Mouse (Mus musculus) sigmoid colon, adult 10 weeks (tissue): ENCODE measurements around the gene Ip6k2. TPM values are rescaled to one million over a fixed set of nuclear protein-coding genes. Genes with fewer than 3 reads are reported as not detected.

Experiments
- polyA plus RNA-seq: library from polyadenylated mRNA; stranded (reverse); fragments of 350-450 nt; fragmentation: Illumina TruSeq; extraction: RNeasy Lipid Tissue Mini Kit (QIAGEN cat#74804); gene quantifications from one replicate; pipeline ENCODE4 v1.2.3, GENCODE M21; 2014; ENCODE audit warnings: low read depth, low replicate concordance

The Ip6k2 gene
- polyA plus RNA-seq = 135 TPM

GRCm38 (mm10) chr9:108783548-108784463 lies at the start of gene Ip6k2:
Gene Ip6k2, plus strand, starts transcription at chr9:108783796.

GRCm38 (mm10) chr9:108808163-108808665 lies 24.6 kb downstream of the Ip6k2 start, which contains the start of gene Nckipsd:
Gene Nckipsd, plus strand, starts transcription at chr9:108808368.

GRCm38 (mm10) chr9:108825820-108826699 lies 42.5 kb downstream of the Ip6k2 start, which contains the start of gene Celsr3:
Gene Celsr3, plus strand, starts transcription at chr9:108826320.

DNA sequence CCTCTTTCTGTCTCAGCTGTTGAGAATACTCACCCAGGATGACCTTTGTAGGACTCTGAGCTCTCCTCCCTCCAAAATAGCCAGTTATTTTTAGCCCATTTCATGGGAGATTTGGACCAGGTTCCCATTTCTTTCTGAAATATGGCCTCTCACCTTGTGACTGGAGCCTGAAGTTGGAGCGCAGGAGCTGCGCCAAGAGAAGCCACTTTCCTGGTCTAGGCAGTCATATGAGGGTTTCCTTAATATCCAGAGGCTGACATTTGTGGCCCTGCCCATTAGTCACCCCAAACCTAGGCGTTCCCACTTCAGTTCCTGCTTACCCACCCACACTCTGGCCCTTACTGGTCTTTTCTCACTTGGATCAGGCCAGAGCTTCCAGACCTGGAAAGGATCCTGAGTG lies 69.4 kb downstream of the Ip6k2 start, which contains the start of gene Slc26a6:
Gene Slc26a6 (plus strand): TSS at position 308 of the 400 bp plus-strand sequence.

Other genes with a start within 250 kb of the Ip6k2 start
- 31.5 TPM for gene Impdh2, start 223.5 kb upstream of the Ip6k2 start, polyA plus RNA-seq
- 2.2 TPM for gene Ndufaf3, start 216.4 kb upstream of the Ip6k2 start, polyA plus RNA-seq
- 3.3 TPM for gene Dalrd3, start 213.9 kb upstream of the Ip6k2 start, polyA plus RNA-seq
- 1.4 TPM for gene Wdr6, start 205.1 kb upstream of the Ip6k2 start, polyA plus RNA-seq
- not detected for gene P4htm, start 186.1 kb upstream of the Ip6k2 start, polyA plus RNA-seq
- 70.6 TPM for gene Arih2, start 134.4 kb upstream of the Ip6k2 start, polyA plus RNA-seq
- gene Slc25a20, start 121.7 kb upstream of the Ip6k2 start, polyA plus RNA-seq = 204 TPM
- gene Prkar2a, start 94.5 kb upstream of the Ip6k2 start, polyA plus RNA-seq = 248 TPM
- not detected for gene Nckipsd, start 24.6 kb downstream of the Ip6k2 start, polyA plus RNA-seq
- 0.06 TPM for gene Celsr3, start 42.5 kb downstream of the Ip6k2 start, polyA plus RNA-seq
- gene Slc26a6, start 69.5 kb downstream of the Ip6k2 start, polyA plus RNA-seq = 0.32 TPM
- not detected for gene Tmem89, start 130.8 kb downstream of the Ip6k2 start, polyA plus RNA-seq
- gene Uqcrc1, start 152.8 kb downstream of the Ip6k2 start, polyA plus RNA-seq = 46.7 TPM
- gene Col7a1, start 169.8 kb downstream of the Ip6k2 start, polyA plus RNA-seq = not detected
- not detected for gene Ucn2, start 202.2 kb downstream of the Ip6k2 start, polyA plus RNA-seq
- gene Pfkfb4, start 208.0 kb downstream of the Ip6k2 start, polyA plus RNA-seq = 2.1 TPM